ENCODE assay signal across 9 mouse cellular contexts in the genomic region with DNA sequence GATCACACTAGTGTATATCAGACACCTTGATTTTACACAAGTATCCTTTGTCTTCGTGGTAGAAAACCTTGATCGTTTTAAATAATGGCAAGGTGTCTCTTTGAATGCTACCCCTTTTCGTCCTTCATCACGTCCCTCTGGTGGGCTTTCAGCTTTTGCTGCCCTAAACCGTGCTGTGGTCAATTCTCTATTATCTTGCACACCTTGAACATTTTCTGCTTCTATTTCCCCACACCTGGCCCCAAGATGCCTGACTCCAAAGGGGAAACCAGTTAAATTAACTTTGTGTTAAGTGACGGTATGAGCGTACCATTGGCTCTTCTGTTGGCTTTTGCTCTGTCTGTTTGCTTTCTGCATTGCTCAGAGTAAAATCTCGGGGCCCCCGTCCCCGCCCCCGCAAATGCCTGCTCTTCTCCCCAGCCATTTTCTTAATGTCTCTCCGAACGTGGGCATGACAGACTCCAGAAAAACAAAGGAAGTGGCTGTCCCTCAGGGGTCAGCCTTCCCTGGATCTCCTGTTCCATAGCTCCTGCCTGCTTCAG.
A peak's percentile ranks its signal among the peaks of the same experiment; 100 is the strongest.
DNase-seq lines count a peak whose midpoint lies in the region; ATAC-seq and TF ChIP-seq lines count a peak whose summit lies in the region.
"Had no signal": no experiment of that assay in that cellular context is flagged by ENCODE, and none has a peak within 500 bp of the region (broad histone marks: within the 10 kb centered on the region; RNA-seq: fewer than 3 reads in every experiment).

No protein-coding gene starts in this region.

- peaks cover 6% of the 10 kb centered on the region for H3K4me1 ChIP-seq in heart, adult 2 months (ENCODE audit: control insufficient read depth, insufficient read depth, low read length)
- H3K4me1 ChIP-seq in MEL (ENCODE audit: control insufficient read depth in 1 of 2, insufficient read depth in 2 of 2, low read length in 2 of 2) = peaks cover 3 to 9% of the 10 kb centered on the region in 2 experiments; a peak in 3 of 4 replicates
- peaks cover 61% of the 10 kb centered on the region for H3K4me1 ChIP-seq in hindbrain, embryonic 10.5 days (replicated peaks)

- H3K36me3 ChIP-seq in heart, adult 2 months (ENCODE audit: control insufficient read depth, insufficient read depth, low read length) = peaks cover 2% of the 10 kb centered on the region
- H3K36me3 ChIP-seq in MEL (ENCODE audit: control insufficient read depth in 1 of 2, insufficient read depth in 2 of 2, low read length in 2 of 2) = peaks cover 0 to 5% of the 10 kb centered on the region in 2 experiments; a peak in 2 of 4 replicates
- H3K36me3 ChIP-seq in hindbrain, embryonic 10.5 days = no peaks in the 10 kb centered on the region
- H3K36me3 ChIP-seq in macrophage (ENCODE audit: inconsistent target) = no peaks in the 10 kb centered on the region

- no peak overlapping the region for H3K9ac ChIP-seq in heart, adult 2 months (ENCODE audit: low read depth, low read length)
- H3K9ac ChIP-seq in MEL (ENCODE audit: control insufficient read depth, low read depth, low read length, poor library complexity, severe bottlenecking) = peak overlapping the region; percentile 63

- no peak for DNase-seq in heart, adult 2 months
- DNase-seq in heart, postnatal 4 days = no peak
- DNase-seq in MEL (ENCODE audit: low read depth, low spot score) = peak; percentile 66
- DNase-seq in hindbrain, embryonic 10.5 days (ENCODE audit: low spot score) = peak; percentile 20
- no peak for DNase-seq in spleen, adult 12 weeks (ENCODE audit: low spot score)
- DNase-seq in cerebellum, adult 11 months = no peak
- DNase-seq: cerebellum, postnatal 36 days had no signal

- intact Hi-C loops in heart, adult 2 months (cut with DNase I) = loop anchor here (5.0 kb wide), 2 partner anchors 45 to 95 kb away; no protein-coding TSS in a partner anchor

- WGBS in heart, adult 2 months = 45% methylated on average over 13 of the region's 13 CpGs
- 9% methylated on average over 13 of the region's 13 CpGs for WGBS in hindbrain, embryonic 10.5 days
- WGBS in macrophage (ENCODE audit: missing documents) = 62% methylated on average over 13 of the region's 13 CpGs

- no peak overlapping the region for H3K4me3 ChIP-seq in heart, adult 2 months
- H3K4me3 ChIP-seq in MEL (ENCODE audit: control insufficient read depth in 1 of 2, insufficient read depth in 1 of 2, low read depth in 2 of 2, low read length in 2 of 2) (peak overlapping the region; percentile 55 to 95), macrophage (ENCODE audit: inconsistent target) (no peak overlapping the region)
- H3K4me3 ChIP-seq in hindbrain, embryonic 10.5 days = peak overlapping the region; percentile 33

- no peak for TF ChIP-seq POLR2A in heart, adult 2 months (IDR thresholded peaks at IDR 0.05; ENCODE audit: insufficient read depth, low read depth, low read length)
- TF ChIP-seq POLR2A in MEL (IDR thresholded peaks at IDR 0.05; ENCODE audit: control insufficient read depth in 1 of 2, insufficient read depth in 1 of 2, low read depth in 1 of 2, low read length in 2 of 2, poor library complexity in 1 of 2) = no peak

- no peak for ATAC-seq in megakaryocyte progenitor cell, adult 5-6 weeks (replicated peaks; ENCODE audit: poor library complexity)

- H3K9me3 ChIP-seq in MEL (replicated peaks; ENCODE audit: insufficient read depth, low read length) = no peaks in the 10 kb centered on the region
- H3K9me3 ChIP-seq in hindbrain, embryonic 10.5 days = no peaks in the 10 kb centered on the region

- peak overlapping the region; percentile 52 for H3K27ac ChIP-seq in heart, adult 2 months
- peak overlapping the region; percentile 60 for H3K27ac ChIP-seq in MEL (ENCODE audit: control insufficient read depth, low read depth, low read length)
- peak overlapping the region; percentile 93 for H3K27ac ChIP-seq in hindbrain, embryonic 10.5 days
- H3K27ac ChIP-seq in macrophage = peak overlapping the region; percentile 83; the same call in 1 of the 2 replicates

- H3K79me2 ChIP-seq in heart, adult 2 months (replicated peaks; ENCODE audit: control insufficient read depth, insufficient read depth, low read length) = no peaks in the 10 kb centered on the region
- H3K79me2 ChIP-seq in MEL (ENCODE audit: control insufficient read depth, insufficient read depth, low read length, poor library complexity) (peaks cover 2% of the 10 kb centered on the region; the same call in 1 of the 2 replicates), macrophage (ENCODE audit: inconsistent target) (no peaks in the 10 kb centered on the region)

- TF ChIP-seq RAD21 in MEL (IDR thresholded peaks at IDR 0.05; ENCODE audit: low read depth, low read length) = no peak

- no peak for TF ChIP-seq EP300 in heart, adult 2 months (IDR thresholded peaks at IDR 0.05; ENCODE audit: insufficient read depth, low read depth, low read length)
- no peak; a peak in 1 of 4 replicates for TF ChIP-seq EP300 in MEL (IDR thresholded peaks at IDR 0.05; ENCODE audit: low read depth in 1 of 2, low read length in 2 of 2)

- no peaks in the 10 kb centered on the region for H3K27me3 ChIP-seq in heart, adult 2 months (ENCODE audit: control insufficient read depth, insufficient read depth, low read length)
- no peaks in the 10 kb centered on the region for H3K27me3 ChIP-seq in MEL (ENCODE audit: control insufficient read depth in 1 of 2, insufficient read depth in 2 of 2, low read length in 2 of 2)
- no peaks in the 10 kb centered on the region for H3K27me3 ChIP-seq in hindbrain, embryonic 10.5 days (ENCODE audit: insufficient read depth, poor library complexity, severe bottlenecking)

- TF ChIP-seq CTCF in heart, adult 2 months (IDR thresholded peaks at IDR 0.05) = no peak
- TF ChIP-seq CTCF in MEL (IDR thresholded peaks at IDR 0.05 in 2 of 3, conservative IDR thresholded peaks at IDR 0.05 in 1 of 3; ENCODE audit: control insufficient read depth in 1 of 3, insufficient read depth in 1 of 3, low read depth in 2 of 3, low read length in 3 of 3, poor library complexity in 1 of 3, severe bottlenecking in 1 of 3) = no peak

TF ChIP-seq in MEL, 35 proteins besides CTCF, POLR2A, EP300 and RAD21:
- TF ChIP-seq RCOR1 (IDR thresholded peaks at IDR 0.05; ENCODE audit: low read depth, low read length) (0 out of 2 replicates have a peak, but pooled peaks have one; percentile 40), SIN3A (IDR thresholded peaks at IDR 0.05; ENCODE audit: low read length) (peak; percentile 19), HCFC1 (IDR thresholded peaks at IDR 0.05; ENCODE audit: low read depth, low read length) (no peak), MAZ (IDR thresholded peaks at IDR 0.05; ENCODE audit: low read depth, low read length) (peak; percentile 25; the same call in 1 of the 2 replicates), MYC (IDR thresholded peaks at IDR 0.05; ENCODE audit: low read depth, low read length) (0 out of 2 replicates have a peak, but pooled peaks have one; percentile 21), TCF12 (IDR thresholded peaks at IDR 0.05; ENCODE audit: low read depth, low read length) (peak; percentile 34; the same call in 1 of the 2 replicates), ETS1 (IDR thresholded peaks at IDR 0.05; ENCODE audit: low read depth, low read length) (peak; percentile 33; the same call in 1 of the 2 replicates), KAT2A (conservative IDR thresholded peaks at IDR 0.05; ENCODE audit: low read depth, low read length) (no peak), ZC3H11A (IDR thresholded peaks at IDR 0.05; ENCODE audit: low read depth, low read length) (0 out of 2 replicates have a peak, but pooled peaks have one; percentile 15)

Comparison
In these comparisons a context has a peak if more than half of its experiments do, and no peak if none do; other contexts are left out.
1. DNase-seq: peak in MEL (single experiment) and hindbrain, embryonic 10.5 days (single experiment); none in heart, adult 2 months (0 of 2), heart, postnatal 4 days (single experiment), spleen, adult 12 weeks (single experiment) and cerebellum, adult 11 months (single experiment).
2. H3K4me3 ChIP-seq: peak in MEL (2 of 2) and hindbrain, embryonic 10.5 days (single experiment); none in heart, adult 2 months (single experiment) and macrophage (single experiment).
3. Peak in every context shown above with its lines, with median percentiles within 50 percentile points of each other: H3K27ac ChIP-seq.